Mouse (Mus musculus): ENCODE measurements around the gene Dmwd.

Dmwd gene

GRCm38 (mm10) chr7:19075723-19076585 is at the start of gene Dmwd:
TSS of gene Dmwd (plus strand) at chr7:19076227.
- in situ Hi-C loops (cut with MseI, MboI) = no loop called here

- in situ Hi-C loops (cut with MseI, MboI) = no loop called here
Observed at GRCm38 (mm10) chr7:19028067-19028466, 48.0 kb upstream of the Dmwd start.

- in situ Hi-C loops (cut with MseI, MboI) = no loop called here
Observed at GRCm38 (mm10) chr7:19029084-19029653, 46.9 kb upstream of the Dmwd start.

GRCm38 (mm10) chr7:19031641-19032040 is 44.4 kb upstream of the Dmwd start:
- in situ Hi-C loops (cut with MseI, MboI) = no loop called here

- in situ Hi-C loops (cut with MseI, MboI) = no loop called here
Observed at GRCm38 (mm10) chr7:19044616-19045015, 31.4 kb upstream of the Dmwd start.

- in situ Hi-C loops (cut with MseI, MboI) = no loop called here
Observed at GRCm38 (mm10) chr7:19046286-19047069, 29.5 kb upstream of the Dmwd start.

- in situ Hi-C loops (cut with MseI, MboI) = no loop called here
Observed at GRCm38 (mm10) chr7:19048006-19048527, 28.0 kb upstream of the Dmwd start.

- in situ Hi-C loops (cut with MseI, MboI) = no loop called here
Observed at GRCm38 (mm10) chr7:19049252-19049651, 26.8 kb upstream of the Dmwd start.

GRCm38 (mm10) chr7:19050172-19050571 is 25.9 kb upstream of the Dmwd start:
- in situ Hi-C loops (cut with MseI, MboI) = no loop called here

- in situ Hi-C loops (cut with MseI, MboI) = no loop called here
Observed at GRCm38 (mm10) chr7:19051161-19051560, 24.9 kb upstream of the Dmwd start.

GRCm38 (mm10) chr7:19052345-19053135 is 23.5 kb upstream of the Dmwd start:
- in situ Hi-C loops (cut with MseI, MboI) = no loop called here

GRCm38 (mm10) chr7:19053136-19053532 is 22.9 kb upstream of the Dmwd start:
- in situ Hi-C loops (cut with MseI, MboI) = no loop called here

GRCm38 (mm10) chr7:19054047-19054776 is 21.8 kb upstream of the Dmwd start, which contains the start of gene Rsph6a:
TSS of gene Rsph6a (plus strand) at chr7:19054690.
- in situ Hi-C loops (cut with MseI, MboI) = no loop called here

GRCm38 (mm10) chr7:19054777-19055076 is 21.3 kb upstream of the Dmwd start:
- in situ Hi-C loops (cut with MseI, MboI) = no loop called here

- in situ Hi-C loops (cut with MseI, MboI) = no loop called here
Observed at GRCm38 (mm10) chr7:19055108-19055507, 20.9 kb upstream of the Dmwd start.

GRCm38 (mm10) chr7:19057405-19057804 is 18.6 kb upstream of the Dmwd start:
- in situ Hi-C loops (cut with MseI, MboI) = no loop called here

GRCm38 (mm10) chr7:19065896-19066295 is 10.1 kb upstream of the Dmwd start:
- in situ Hi-C loops (cut with MseI, MboI) = loop anchor here in 1 of 2 experiments (5.0 kb wide), 1 partner anchor 46 kb away; no protein-coding TSS in a partner anchor

GRCm38 (mm10) chr7:19067063-19067462 is 9.0 kb upstream of the Dmwd start:
- in situ Hi-C loops (cut with MseI, MboI) = loop anchor here in 1 of 2 experiments (5.0 kb wide), 1 partner anchor 45 kb away; no protein-coding TSS in a partner anchor

- in situ Hi-C loops (cut with MseI, MboI) = loop anchor here in 1 of 2 experiments (5.0 kb wide), 1 partner anchor 44 kb away; no protein-coding TSS in a partner anchor
Observed at GRCm38 (mm10) chr7:19067935-19068334, 8.1 kb upstream of the Dmwd start.

- in situ Hi-C loops (cut with MseI, MboI) = loop anchor here in 1 of 2 experiments (5.0 kb wide), 1 partner anchor 44 kb away; no protein-coding TSS in a partner anchor
Observed at GRCm38 (mm10) chr7:19068707-19069106, 7.3 kb upstream of the Dmwd start.

Data from mouse trophoblast stem cell (cell line).